Mouse (Mus musculus) cortical plate, adult 2 months (tissue): ENCODE data around the gene Rnf181. TPM values are rescaled to one million over a fixed set of nuclear protein-coding genes. Genes with fewer than 3 reads are reported as not detected.

Experiments used
- H3K27ac ChIP-seq: fragments of 200-500 bp; 2 replicates; pipeline ENCODE4 v1.5.1; 2012; ENCODE audit warnings: low read length, control low read depth, inconsistent platforms; ENCODE audit not compliant: insufficient read depth
- H3K4me1 ChIP-seq: fragments of 200-500 bp; 2 replicates; pipeline ENCODE4 v1.6.1; 2011; ENCODE audit warnings: low read length; ENCODE audit not compliant: control insufficient read depth, insufficient read depth
- H3K4me3 ChIP-seq: fragments of 200-500 bp; 2 replicates; pipeline ENCODE4 v1.5.1; 2011; ENCODE audit warnings: mild to moderate bottlenecking, low read length, control low read depth; ENCODE audit not compliant: insufficient read depth
- CTCF ChIP-seq: fragments of 200-500 bp; IDR thresholded peaks from 2 replicates; pipeline ENCODE4 v1.5.1; 2011; ENCODE audit warnings: mild to moderate bottlenecking, control low read depth, low read length; ENCODE audit not compliant: insufficient read depth; ENCODE audit errors: extremely low read depth
- POLR2A ChIP-seq: fragments of 200-500 bp; IDR thresholded peaks from 2 replicates; pipeline ENCODE4 v1.6.1; 2011; ENCODE audit warnings: mild to moderate bottlenecking, low read length, control low read depth; ENCODE audit not compliant: insufficient read depth; ENCODE audit errors: extremely low read depth
- polyA plus RNA-seq: library from polyadenylated mRNA; depleted of rRNA; stranded (reverse); fragments of >200 nt; gene quantifications from 2 replicates; pipeline ENCODE4 v1.2.3, GENCODE M21; 2012; rRNA removed

Gene Rnf181
- polyA plus RNA-seq, 1 experiment: 83.5 TPM

- Histone ChIP-seq H3K4me1 (no peaks in the 10 kb centered on the region), H3K27ac (no peak overlapping the region), H3K4me3 (no peak overlapping the region)
- TF ChIP-seq CTCF: no peak
- TF ChIP-seq POLR2A: no peak
Measured at GRCm38 (mm10) chr6:72322936-72323335, 43.8 kb downstream of the Rnf181 start.

- H3K4me3 ChIP-seq: no peak overlapping the region
- H3K4me1 ChIP-seq: no peaks in the 10 kb centered on the region
- no peak overlapping the region for H3K27ac ChIP-seq
- TF ChIP-seq POLR2A: no peak
- no peak; the same call in 1 of the 2 replicates for TF ChIP-seq CTCF
Measured at GRCm38 (mm10) chr6:72319019-72319418, 47.7 kb downstream of the Rnf181 start.

- Histone ChIP-seq H3K4me3 (no peak overlapping the region), H3K4me1 (no peaks in the 10 kb centered on the region), H3K27ac (no peak overlapping the region)
- TF ChIP-seq POLR2A (no peak), CTCF (no peak)
Measured at GRCm38 (mm10) chr6:72318440-72318839, 48.3 kb downstream of the Rnf181 start.

- Histone ChIP-seq H3K4me3 (no peak overlapping the region), H3K27ac (no peak overlapping the region), H3K4me1 (no peaks in the 10 kb centered on the region)
- TF ChIP-seq CTCF (no peak), POLR2A (no peak)
Measured at GRCm38 (mm10) chr6:72316044-72316443, 50.7 kb downstream of the Rnf181 start.

GRCm38 (mm10) chr6:72315384-72315783 is 51.4 kb downstream of the Rnf181 start:
- Histone ChIP-seq H3K4me3 (no peak overlapping the region), H3K27ac (no peak overlapping the region), H3K4me1 (no peaks in the 10 kb centered on the region)
- TF ChIP-seq POLR2A (no peak), CTCF (no peak)

GRCm38 (mm10) chr6:72313124-72313867 is 53.5 kb downstream of the Rnf181 start:
- H3K4me1 ChIP-seq: no peaks in the 10 kb centered on the region
- TF ChIP-seq CTCF (no peak), POLR2A (no peak)

GRCm38 (mm10) chr6:72312198-72312597 is 54.6 kb downstream of the Rnf181 start:
- H3K4me1 ChIP-seq: no peaks in the 10 kb centered on the region
- no peak overlapping the region for H3K4me3 ChIP-seq
- no peak overlapping the region for H3K27ac ChIP-seq
- no peak for TF ChIP-seq CTCF
- TF ChIP-seq POLR2A: no peak

More at GRCm38 (mm10) chr6:72313124-72313867, 53.5 kb downstream of the Rnf181 start:
- H3K27ac ChIP-seq: no peak overlapping the region
- H3K4me3 ChIP-seq: no peak overlapping the region

Other genes starting within 250 kb of the Rnf181 start
- 2.1 and 2.5 TPM in 2 replicates for gene Atoh8, start 131.4 kb downstream of the Rnf181 start, polyA plus RNA-seq
- gene Sftpb, start 62.3 kb downstream of the Rnf181 start, polyA plus RNA-seq: not detected in 2 replicates
- gene Usp39, start 21.8 kb downstream of the Rnf181 start, polyA plus RNA-seq: 31.5 and 33.4 TPM in 2 replicates
- 18.9 and 20.0 TPM in 2 replicates for gene 0610030E20Rik, start 19.6 kb downstream of the Rnf181 start, polyA plus RNA-seq
- gene Tmem150a, start 11.5 kb downstream of the Rnf181 start, polyA plus RNA-seq: 23.4 and 24.9 TPM in 2 replicates
- 10.7 and 11.0 TPM in 2 replicates for gene Vamp5, start 13.5 kb upstream of the Rnf181 start, polyA plus RNA-seq
- 30.6 and 31.7 TPM in 2 replicates for gene Vamp8, start 23.7 kb upstream of the Rnf181 start, polyA plus RNA-seq
- 17.7 and 22.5 TPM in 2 replicates for gene Ggcx, start 47.4 kb upstream of the Rnf181 start, polyA plus RNA-seq
- 172 and 180 TPM in 2 replicates for gene Mat2a, start 72.6 kb upstream of the Rnf181 start, polyA plus RNA-seq
- gene Sh2d6, start 154.8 kb upstream of the Rnf181 start, polyA plus RNA-seq: 0.48 and 0.72 TPM in 2 replicates
- gene Capg, start 177.4 kb upstream of the Rnf181 start, polyA plus RNA-seq: 3.0 and 3.1 TPM in 2 replicates
- 27.5 and 28.1 TPM in 2 replicates for gene Elmod3, start 231.5 kb upstream of the Rnf181 start, polyA plus RNA-seq
- gene Retsat, start 231.5 kb upstream of the Rnf181 start, polyA plus RNA-seq: 14.1 and 14.8 TPM in 2 replicates